Comparison of ENCODE assay signal across 7 mouse cellular contexts in genomic region chr2:167502554-167503252, GRCm38 (mm10). TPM values are rescaled to one million over a fixed set of nuclear protein-coding genes. Genes with fewer than 3 reads are reported as not detected.
DNase-seq lines count a peak whose midpoint lies in the region; ATAC-seq and TF ChIP-seq lines count a peak whose summit lies in the region.

No protein-coding gene starts in this region.

- H3K27ac ChIP-seq in lung, postnatal 0 days (ENCODE audit: low read length) = peak overlapping the region; percentile 95
- H3K27ac ChIP-seq in embryonic facial prominence, embryonic 13.5 days = peak overlapping the region; percentile 87; the same call in 1 of the 2 replicates
- H3K27ac ChIP-seq in hindbrain, postnatal 0 days = peak overlapping the region; percentile 50
- H3K27ac ChIP-seq in midbrain, embryonic 14.5 days (replicated peaks; ENCODE audit: low read depth, low read length) = peak overlapping the region; percentile 90; the same call in 1 of the 2 replicates

- H3K4me2 ChIP-seq in lung, postnatal 0 days (replicated peaks; ENCODE audit: low read depth, low read length) = peak overlapping the region; percentile 83
- H3K4me2 ChIP-seq in embryonic facial prominence, embryonic 13.5 days = peak overlapping the region; percentile 92
- peak overlapping the region; percentile 96 for H3K4me2 ChIP-seq in hindbrain, postnatal 0 days (ENCODE audit: low read depth, low read length)
- peak overlapping the region; percentile 91 for H3K4me2 ChIP-seq in midbrain, embryonic 14.5 days (ENCODE audit: low read length)

- peak; percentile 25; the same call in 1 of the 2 replicates for TF ChIP-seq EP300 in lung, postnatal 0 days (IDR thresholded peaks at IDR 0.05)

- H3K4me1 ChIP-seq in lung, postnatal 0 days (ENCODE audit: insufficient read depth, low read depth, low read length) = peaks cover 13% of the 10 kb centered on the region; the same call in 1 of the 2 replicates
- peaks cover 26% of the 10 kb centered on the region for H3K4me1 ChIP-seq in embryonic facial prominence, embryonic 13.5 days
- H3K4me1 ChIP-seq in hindbrain, postnatal 0 days (ENCODE audit: insufficient read depth, low read length) = peaks cover 11% of the 10 kb centered on the region; the same call in 1 of the 2 replicates
- H3K4me1 ChIP-seq in midbrain, embryonic 14.5 days (ENCODE audit: control insufficient read depth, insufficient read depth, low read length) = peaks cover 29% of the 10 kb centered on the region

- no peak overlapping the region for H3K9ac ChIP-seq in lung, postnatal 0 days (replicated peaks; ENCODE audit: low read depth)
- no peak overlapping the region for H3K9ac ChIP-seq in embryonic facial prominence, embryonic 13.5 days
- peak overlapping the region; percentile 95; the same call in 1 of the 2 replicates for H3K9ac ChIP-seq in hindbrain, postnatal 0 days (replicated peaks; ENCODE audit: low read length)
- H3K9ac ChIP-seq in midbrain, embryonic 14.5 days (replicated peaks; ENCODE audit: low read length) = peak overlapping the region; percentile 93; the same call in 1 of the 2 replicates

- H3K9me3 ChIP-seq in lung, postnatal 0 days (ENCODE audit: low read length) = no peaks in the 10 kb centered on the region
- no peaks in the 10 kb centered on the region for H3K9me3 ChIP-seq in embryonic facial prominence, embryonic 13.5 days
- no peaks in the 10 kb centered on the region for H3K9me3 ChIP-seq in hindbrain, postnatal 0 days (ENCODE audit: low read length)
- no peaks in the 10 kb centered on the region for H3K9me3 ChIP-seq in midbrain, embryonic 14.5 days (ENCODE audit: control insufficient read depth, low read length)

- peak; percentile 3 for ATAC-seq in lung, postnatal 0 days
- no peak for ATAC-seq in embryonic facial prominence, embryonic 13.5 days (ENCODE audit: insufficient number of reproducible peaks, insufficient read depth, low FRiP score, low TSS enrichment, low read depth)
- ATAC-seq in hindbrain, postnatal 0 days = peak; percentile 57
- peak; percentile 28; the same call in 1 of the 2 replicates for ATAC-seq in midbrain, embryonic 14.5 days (ENCODE audit: low FRiP score, low TSS enrichment)

- H3K36me3 ChIP-seq in lung, postnatal 0 days (ENCODE audit: insufficient read depth, low read length) = no peaks in the 10 kb centered on the region
- H3K36me3 ChIP-seq in embryonic facial prominence, embryonic 13.5 days = peaks cover 17% of the 10 kb centered on the region
- peaks cover 4% of the 10 kb centered on the region; the same call in 1 of the 2 replicates for H3K36me3 ChIP-seq in hindbrain, postnatal 0 days (ENCODE audit: insufficient read depth, low read length)
- peaks cover 13% of the 10 kb centered on the region for H3K36me3 ChIP-seq in midbrain, embryonic 14.5 days (ENCODE audit: control insufficient read depth, insufficient read depth, low read length)

- no peak for TF ChIP-seq CTCF in lung, postnatal 0 days (IDR thresholded peaks at IDR 0.05)
- TF ChIP-seq CTCF in hindbrain, postnatal 0 days (IDR thresholded peaks at IDR 0.05; ENCODE audit: low read depth) = no peak

- no peak for DNase-seq in lung, postnatal 0 days (ENCODE audit: low spot score)
- no peak for DNase-seq in lung, postnatal 4 days
- no peak for DNase-seq in hindbrain, postnatal 0 days (ENCODE audit: low spot score)
- DNase-seq in midbrain, embryonic 14.5 days = no peak
- no peak for DNase-seq in layer of hippocampus, adult 9-10 months (ENCODE audit: low spot score)
- DNase-seq in thymus, postnatal 25 days = no peak

- no peaks in the 10 kb centered on the region for H3K27me3 ChIP-seq in lung, postnatal 0 days (replicated peaks; ENCODE audit: insufficient read depth, low read length)
- no peaks in the 10 kb centered on the region for H3K27me3 ChIP-seq in embryonic facial prominence, embryonic 13.5 days
- no peaks in the 10 kb centered on the region for H3K27me3 ChIP-seq in hindbrain, postnatal 0 days (ENCODE audit: insufficient read depth, low read length)
- H3K27me3 ChIP-seq in midbrain, embryonic 14.5 days (ENCODE audit: control insufficient read depth, insufficient read depth, low read length) = no peaks in the 10 kb centered on the region

- peak overlapping the region; percentile 99 for H3K4me3 ChIP-seq in lung, postnatal 0 days (ENCODE audit: low read depth, low read length)
- peak overlapping the region; percentile 99 for H3K4me3 ChIP-seq in embryonic facial prominence, embryonic 13.5 days
- H3K4me3 ChIP-seq in hindbrain, postnatal 0 days (ENCODE audit: low read length) = peak overlapping the region; percentile 97
- H3K4me3 ChIP-seq in midbrain, embryonic 14.5 days (replicated peaks; ENCODE audit: low read depth, low read length) = peak overlapping the region; percentile 98

- WGBS in lung, postnatal 0 days = 33% methylated on average over 13 of the region's 13 CpGs
- 47% methylated on average over 13 of the region's 13 CpGs for WGBS in embryonic facial prominence, embryonic 13.5 days
- WGBS in hindbrain, postnatal 0 days = 51% methylated on average over 13 of the region's 13 CpGs
- 53% methylated on average over 13 of the region's 13 CpGs for WGBS in midbrain, embryonic 14.5 days

RNA-seq across cellular contexts. Expression of gene Spata2, which starts 10.0 kb away (rescaled TPM):
- polyA plus RNA-seq in lung, postnatal 0 days (2015; fragmentation: Nextera tagmentation; extraction: Ambion mirVana) = 8.7 and 8.9 TPM in 2 replicates
- polyA plus RNA-seq in embryonic facial prominence, embryonic 13.5 days (2015; fragmentation: Nextera tagmentation; extraction: Ambion mirVana) = 15.4 TPM in 2 replicates
- total RNA-seq in hindbrain, postnatal 0 days (2014; rRNA removed) = 41.3 and 45.6 TPM in 2 replicates
- 27.6 and 29.4 TPM in 2 replicates for polyA plus RNA-seq in hindbrain, postnatal 0 days (2015; fragmentation: Nextera tagmentation; extraction: Ambion mirVana)
- 27.4 and 29.9 TPM in 2 replicates for polyA plus RNA-seq in midbrain, embryonic 14.5 days (2014; fragmentation: Nextera tagmentation; extraction: Ambion mirVana)

RNA-seq across cellular contexts. Expression of gene Rnf114, which starts 10.3 kb away (rescaled TPM):
- 111 and 119 TPM in 2 replicates for polyA plus RNA-seq in lung, postnatal 0 days (2015; fragmentation: Nextera tagmentation; extraction: Ambion mirVana)
- polyA plus RNA-seq in embryonic facial prominence, embryonic 13.5 days (2015; fragmentation: Nextera tagmentation; extraction: Ambion mirVana) = 88.4 and 91.9 TPM in 2 replicates
- total RNA-seq in hindbrain, postnatal 0 days (2014; rRNA removed) = 68.7 and 89.6 TPM in 2 replicates
- 79.8 and 85.8 TPM in 2 replicates for polyA plus RNA-seq in hindbrain, postnatal 0 days (2015; fragmentation: Nextera tagmentation; extraction: Ambion mirVana)
- 127 and 146 TPM in 2 replicates for polyA plus RNA-seq in midbrain, embryonic 14.5 days (2014; fragmentation: Nextera tagmentation; extraction: Ambion mirVana)

RNA-seq across cellular contexts. Expression of gene Snai1, which starts 35.3 kb away (rescaled TPM):
- 55.4 and 63.0 TPM in 2 replicates for polyA plus RNA-seq in lung, postnatal 0 days (2015; fragmentation: Nextera tagmentation; extraction: Ambion mirVana)
- polyA plus RNA-seq in embryonic facial prominence, embryonic 13.5 days (2015; fragmentation: Nextera tagmentation; extraction: Ambion mirVana) = 113 and 129 TPM in 2 replicates
- total RNA-seq in hindbrain, postnatal 0 days (2014; rRNA removed) = 0.93 and 1.2 TPM in 2 replicates
- 3.6 and 4.3 TPM in 2 replicates for polyA plus RNA-seq in hindbrain, postnatal 0 days (2015; fragmentation: Nextera tagmentation; extraction: Ambion mirVana)
- polyA plus RNA-seq in midbrain, embryonic 14.5 days (2014; fragmentation: Nextera tagmentation; extraction: Ambion mirVana) = 0.53 and 4.4 TPM in 2 replicates

Comparison
In these comparisons a context has a peak if more than half of its experiments do, and no peak if none do; other contexts are left out.
1. H3K9ac ChIP-seq: peak in hindbrain, postnatal 0 days (single experiment) and midbrain, embryonic 14.5 days (single experiment); none in lung, postnatal 0 days (single experiment) and embryonic facial prominence, embryonic 13.5 days (single experiment).
2. RNA of gene Snai1, which starts 35.3 kb away (polyA plus RNA-seq): 113 to 129 TPM in embryonic facial prominence, embryonic 13.5 days and 55.4 to 63.0 TPM in lung, postnatal 0 days; 0.53 to 4.4 TPM in midbrain, embryonic 14.5 days and 3.6 to 4.3 TPM in hindbrain, postnatal 0 days; every median in the first group is over 10 times any median in the second.
3. Peak in every context shown above with its lines, with median percentiles within 50 percentile points of each other: H3K27ac ChIP-seq, H3K4me2 ChIP-seq and H3K4me3 ChIP-seq.